Mouse (Mus musculus): Measurements from ENCODE around the gene Usp7. TPM values are rescaled to one million over a fixed set of nuclear protein-coding genes. Genes with fewer than 3 reads are reported as not detected.
A peak's percentile ranks its signal among the peaks of the same experiment; 100 is the strongest.

The Usp7 gene
- total RNA-seq, 2 experiments from 2014 or later, result 155 to 160 TPM

DNA sequence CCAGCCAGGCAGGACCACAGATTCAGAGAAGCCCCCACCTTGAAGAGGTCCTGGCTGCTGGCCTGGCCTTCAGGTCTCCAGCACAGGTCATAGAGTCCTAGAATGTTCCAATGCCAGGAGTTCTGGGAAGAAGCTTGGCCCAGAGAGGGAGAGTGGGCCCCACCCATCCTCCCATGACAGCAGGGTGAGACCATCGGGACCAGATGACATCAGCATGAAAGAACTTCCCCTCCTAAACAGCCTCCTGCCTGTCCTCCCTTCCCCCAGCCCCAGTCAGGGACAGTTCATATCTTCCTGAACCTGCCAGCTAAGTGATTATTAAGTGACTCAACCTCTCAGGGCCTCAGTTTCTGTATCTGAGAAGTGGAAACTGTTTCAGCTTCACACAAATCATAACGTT is 125.7 kb downstream of the Usp7 start:
- intact Hi-C loops (cut with DNase I), result no loop called here

DNA sequence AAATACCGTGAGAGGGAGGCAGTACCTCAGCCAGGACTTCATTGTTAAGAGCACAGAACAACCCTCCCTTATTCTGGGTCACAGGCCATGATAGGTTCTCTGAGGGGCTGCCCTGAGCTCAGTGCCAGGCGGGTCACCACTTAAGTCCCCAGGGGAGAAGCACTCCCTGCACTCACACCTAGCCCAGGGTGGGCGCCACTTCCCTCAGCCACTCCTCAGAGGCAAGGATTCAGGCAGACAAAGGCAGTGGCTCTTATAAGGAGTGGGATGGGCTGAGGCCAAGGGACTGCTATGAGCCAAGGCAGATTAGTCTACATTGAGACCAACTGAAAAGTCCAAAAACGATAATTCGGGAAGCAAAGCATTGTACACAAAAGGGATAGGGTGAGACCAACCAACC is 126.7 kb downstream of the Usp7 start:
- DNase-seq (ENCODE audit: low spot score in 2 of 2), result no peak
- intact Hi-C loops (cut with DNase I), result no loop called here

More for the DNA sequence above, 125.7 kb downstream of the Usp7 start:
- DNase-seq (ENCODE audit: low spot score in 2 of 2), result no peak

- intact Hi-C loops (cut with DNase I), result no loop called here
- peak in 1 of 2 experiments; percentile 19 for DNase-seq (ENCODE audit: low spot score in 2 of 2)
Observed at GRCm38 (mm10) chr16:8663606-8664539, 128.2 kb downstream of the Usp7 start.

DNA sequence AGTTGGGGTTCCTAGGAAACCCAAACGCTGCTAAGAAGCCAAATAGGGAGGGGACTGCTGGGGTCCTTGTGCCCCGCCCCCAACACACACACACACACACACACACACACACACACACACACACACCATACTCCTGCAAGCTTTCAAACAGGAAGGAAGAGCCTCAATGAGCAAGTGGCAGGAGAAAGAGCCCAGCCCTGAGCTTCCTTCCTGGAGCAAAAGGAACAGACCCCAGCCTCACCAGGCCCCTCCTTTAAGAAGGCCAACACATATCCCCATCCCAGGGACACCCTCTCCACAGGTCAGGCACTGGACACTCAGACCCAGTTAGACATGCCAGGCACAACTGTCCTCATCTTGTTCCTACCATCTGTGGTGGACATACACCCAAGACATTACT is 129.1 kb downstream of the Usp7 start:
- no peak for DNase-seq (ENCODE audit: low spot score in 2 of 2)
- intact Hi-C loops (cut with DNase I), result no loop called here

DNA sequence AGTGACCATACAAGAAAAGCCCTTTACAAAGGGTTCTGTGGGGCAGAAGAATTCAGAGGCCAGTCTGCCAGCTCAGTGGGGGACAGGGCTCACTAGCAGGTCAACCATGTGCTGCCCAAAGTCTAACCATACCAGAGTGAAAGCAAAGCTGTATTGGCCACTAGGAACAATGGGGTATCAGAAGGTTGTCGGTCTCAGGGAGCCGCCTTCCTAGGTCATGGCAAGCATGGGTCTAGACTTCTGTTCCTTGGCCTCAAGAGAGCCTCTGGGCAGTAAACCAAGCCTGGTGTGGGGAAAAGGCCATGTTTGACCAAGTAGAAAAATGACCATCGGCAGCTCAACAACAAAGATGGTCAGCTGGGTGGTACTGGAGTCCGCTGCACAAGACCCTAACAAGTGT is 133.3 kb downstream of the Usp7 start:
- DNase-seq (ENCODE audit: low spot score in 2 of 2), result no peak
- intact Hi-C loops (cut with DNase I), result no loop called here

GRCm38 (mm10) chr16:8658349-8658748 is 133.8 kb downstream of the Usp7 start:
- no peak for DNase-seq (ENCODE audit: low spot score in 2 of 2)
- intact Hi-C loops (cut with DNase I), result no loop called here

DNA sequence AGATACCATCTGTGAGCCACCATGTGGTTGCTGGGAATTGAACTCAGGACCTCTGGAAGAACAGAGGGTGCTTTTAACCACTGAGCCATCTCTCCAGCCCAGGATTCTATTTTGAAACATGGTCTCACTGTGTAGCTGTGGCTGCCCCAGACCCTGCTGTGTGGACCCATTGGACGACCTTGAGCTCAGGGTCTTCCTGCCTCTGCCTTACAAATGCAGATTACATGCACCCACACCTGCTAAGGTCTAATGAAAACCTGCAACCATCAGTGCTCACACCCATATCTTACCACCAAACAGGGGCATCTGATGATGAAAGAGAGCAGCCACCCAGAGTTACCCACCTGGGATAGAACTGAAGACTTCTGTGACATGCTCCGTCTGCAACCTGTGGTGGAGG is 135.9 kb downstream of the Usp7 start:
- no peak for DNase-seq (ENCODE audit: low spot score in 2 of 2)
- intact Hi-C loops (cut with DNase I), result no loop called here

GRCm38 (mm10) chr16:8655599-8655998 is 136.5 kb downstream of the Usp7 start:
- intact Hi-C loops (cut with DNase I), result no loop called here
- DNase-seq (ENCODE audit: low spot score in 2 of 2), result no peak

- DNase-seq (ENCODE audit: low spot score in 2 of 2), result no peak
- intact Hi-C loops (cut with DNase I), result no loop called here
Observed at GRCm38 (mm10) chr16:8655108-8655507, 137.0 kb downstream of the Usp7 start.

GRCm38 (mm10) chr16:8650007-8650406 is 142.1 kb downstream of the Usp7 start:
- no peak for DNase-seq (ENCODE audit: low spot score in 2 of 2)
- intact Hi-C loops (cut with DNase I), result no loop called here

GRCm38 (mm10) chr16:8645546-8645945 is 146.6 kb downstream of the Usp7 start:
- DNase-seq (ENCODE audit: low spot score in 2 of 2), result no peak
- intact Hi-C loops (cut with DNase I), result loop anchor here (2.0 kb wide), 1 partner anchor 29 kb away; no protein-coding TSS in a partner anchor

DNA sequence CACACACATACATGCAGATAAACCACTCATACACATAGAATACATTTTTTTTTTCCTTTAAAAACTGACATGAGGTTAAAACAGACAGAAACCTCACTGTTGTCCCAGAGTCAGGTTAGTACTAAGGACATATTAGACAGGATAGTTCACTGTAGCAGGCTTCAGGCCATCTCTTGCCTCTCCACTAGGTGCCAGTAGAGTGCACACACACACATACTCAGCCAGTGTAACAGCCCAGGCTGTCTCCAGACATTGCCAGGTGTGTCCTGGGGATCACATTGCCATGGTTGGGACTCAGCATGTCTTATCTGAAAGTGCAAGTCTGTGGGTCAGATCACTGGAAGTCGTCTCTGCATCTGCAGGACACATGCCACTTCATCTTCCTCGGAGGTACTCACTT is 148.3 kb downstream of the Usp7 start:
- peak; percentile 50 to 54 for DNase-seq (ENCODE audit: low spot score in 2 of 2)
- intact Hi-C loops (cut with DNase I), result loop anchor here (2.0 kb wide), 1 partner anchor 31 kb away; no protein-coding TSS in a partner anchor

Other genes starting within 250 kb of the Usp7 start
- 10 to 100 TPM; 26.8 to 31.0 TPM for gene Pmm2, start 154.6 kb downstream of the Usp7 start, total RNA-seq (2021)
- gene Tmem186, start 154.6 kb downstream of the Usp7 start, total RNA-seq (2021), result 10 to 100 TPM; 12.6 to 12.8 TPM
- 10 to 100 TPM; 13.2 to 19.4 TPM for gene Carhsp1, start 120.2 kb downstream of the Usp7 start, total RNA-seq (2021)
- not detected for gene Gm5767, start 111.5 kb downstream of the Usp7 start, total RNA-seq (2021)
- gene 1810013L24Rik, start 37.8 kb upstream of the Usp7 start, total RNA-seq (2021), result 100 to 1,000 TPM; 107 to 109 TPM